Mouse (Mus musculus): ENCODE measurements around the gene Clip2.

Gene Clip2

GRCm38 (mm10) chr5:134525971-134526711 is 26.1 kb downstream of the Clip2 start:
- peak; percentile 75 for DNase-seq (ENCODE audit: low read depth, low spot score)

GRCm38 (mm10) chr5:134523728-134524127 is 28.5 kb downstream of the Clip2 start:
- DNase-seq (ENCODE audit: low read depth, low spot score), result no peak

GRCm38 (mm10) chr5:134522524-134522923 is 29.7 kb downstream of the Clip2 start:
- DNase-seq (ENCODE audit: low read depth, low spot score), result peak; percentile 72

GRCm38 (mm10) chr5:134521806-134522205 is 30.4 kb downstream of the Clip2 start:
- DNase-seq (ENCODE audit: low read depth, low spot score), result peak; percentile 86

- no peak for DNase-seq (ENCODE audit: low read depth, low spot score)
Observed at GRCm38 (mm10) chr5:134521131-134521530, 31.1 kb downstream of the Clip2 start.

GRCm38 (mm10) chr5:134520120-134520519 is 32.1 kb downstream of the Clip2 start:
- no peak for DNase-seq (ENCODE audit: low read depth, low spot score)

GRCm38 (mm10) chr5:134519471-134519870 is 32.8 kb downstream of the Clip2 start:
- DNase-seq (ENCODE audit: low read depth, low spot score), result no peak

- no peak for DNase-seq (ENCODE audit: low read depth, low spot score)
Observed at GRCm38 (mm10) chr5:134512086-134512485, 40.1 kb downstream of the Clip2 start.

- peak; percentile 51 for DNase-seq (ENCODE audit: low read depth, low spot score)
Observed at GRCm38 (mm10) chr5:134510266-134510665, 42.0 kb downstream of the Clip2 start.

GRCm38 (mm10) chr5:134508965-134509364 is 43.3 kb downstream of the Clip2 start:
- no peak for DNase-seq (ENCODE audit: low read depth, low spot score)

GRCm38 (mm10) chr5:134507859-134508399 is 44.3 kb downstream of the Clip2 start:
- no peak for DNase-seq (ENCODE audit: low read depth, low spot score)

GRCm38 (mm10) chr5:134507307-134507706 is 44.9 kb downstream of the Clip2 start:
- DNase-seq (ENCODE audit: low read depth, low spot score), result peak; percentile 88

GRCm38 (mm10) chr5:134505810-134506292 is 46.4 kb downstream of the Clip2 start:
- DNase-seq (ENCODE audit: low read depth, low spot score), result no peak

- DNase-seq (ENCODE audit: low read depth, low spot score), result peak; percentile 67
Observed at GRCm38 (mm10) chr5:134502591-134502990, 49.6 kb downstream of the Clip2 start.

- DNase-seq (ENCODE audit: low read depth, low spot score), result peak; percentile 39
Observed at GRCm38 (mm10) chr5:134501453-134501852, 50.8 kb downstream of the Clip2 start.

GRCm38 (mm10) chr5:134500681-134501080 is 51.6 kb downstream of the Clip2 start:
- DNase-seq (ENCODE audit: low read depth, low spot score), result no peak

GRCm38 (mm10) chr5:134500062-134500461 is 52.2 kb downstream of the Clip2 start:
- peak; percentile 90 for DNase-seq (ENCODE audit: low read depth, low spot score)

GRCm38 (mm10) chr5:134497026-134497425 is 55.2 kb downstream of the Clip2 start:
- DNase-seq (ENCODE audit: low read depth, low spot score), result no peak

- DNase-seq (ENCODE audit: low read depth, low spot score), result no peak
Observed at GRCm38 (mm10) chr5:134495796-134496195, 56.4 kb downstream of the Clip2 start.

- DNase-seq (ENCODE audit: low read depth, low spot score), result peak; percentile 95
Observed at GRCm38 (mm10) chr5:134494142-134494541, 58.1 kb downstream of the Clip2 start.

- DNase-seq (ENCODE audit: low read depth, low spot score), result no peak
Observed at GRCm38 (mm10) chr5:134492956-134493355, 59.3 kb downstream of the Clip2 start.

- DNase-seq (ENCODE audit: low read depth, low spot score), result peak; percentile 93
Observed at GRCm38 (mm10) chr5:134491712-134492417, 60.4 kb downstream of the Clip2 start.

Data from ZHBTc4 (cell line).